Mouse (Mus musculus) mesoderm, embryonic 11.5 days (tissue): ENCODE data around the gene D16Ertd472e.
"Not testable (repeated sequence)": the region's sequence is repeated elsewhere in the genome, so short reads cannot be mapped to it uniquely, and the experiment has no call there.

Experiments used
- DNase-seq: peaks from one replicate; pipeline ENCODE4 v3.0.0-alpha.2; 2012; ENCODE audit warnings: low read depth, low spot score

D16Ertd472e gene

DNA sequence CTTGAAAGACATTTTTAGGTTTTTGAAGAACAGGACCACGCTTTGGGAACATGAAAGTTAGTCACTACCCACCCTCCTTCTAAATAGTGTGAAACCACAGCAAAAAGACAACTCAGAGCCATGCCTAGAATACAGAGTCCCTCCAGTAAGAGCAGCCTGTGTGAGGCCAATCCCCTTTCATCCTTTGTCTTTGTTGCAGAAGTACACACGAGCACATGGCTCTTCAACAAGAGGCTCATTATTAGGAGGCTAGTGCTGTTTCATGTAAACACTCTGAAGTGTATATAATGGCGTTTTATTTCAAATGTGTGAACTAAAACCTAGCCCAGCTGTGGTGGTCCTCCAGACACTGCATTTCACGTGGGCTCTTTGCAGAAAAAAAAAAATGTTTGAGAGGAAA lies 3.5 kb downstream of the D16Ertd472e start:
- no peak for DNase-seq

DNA sequence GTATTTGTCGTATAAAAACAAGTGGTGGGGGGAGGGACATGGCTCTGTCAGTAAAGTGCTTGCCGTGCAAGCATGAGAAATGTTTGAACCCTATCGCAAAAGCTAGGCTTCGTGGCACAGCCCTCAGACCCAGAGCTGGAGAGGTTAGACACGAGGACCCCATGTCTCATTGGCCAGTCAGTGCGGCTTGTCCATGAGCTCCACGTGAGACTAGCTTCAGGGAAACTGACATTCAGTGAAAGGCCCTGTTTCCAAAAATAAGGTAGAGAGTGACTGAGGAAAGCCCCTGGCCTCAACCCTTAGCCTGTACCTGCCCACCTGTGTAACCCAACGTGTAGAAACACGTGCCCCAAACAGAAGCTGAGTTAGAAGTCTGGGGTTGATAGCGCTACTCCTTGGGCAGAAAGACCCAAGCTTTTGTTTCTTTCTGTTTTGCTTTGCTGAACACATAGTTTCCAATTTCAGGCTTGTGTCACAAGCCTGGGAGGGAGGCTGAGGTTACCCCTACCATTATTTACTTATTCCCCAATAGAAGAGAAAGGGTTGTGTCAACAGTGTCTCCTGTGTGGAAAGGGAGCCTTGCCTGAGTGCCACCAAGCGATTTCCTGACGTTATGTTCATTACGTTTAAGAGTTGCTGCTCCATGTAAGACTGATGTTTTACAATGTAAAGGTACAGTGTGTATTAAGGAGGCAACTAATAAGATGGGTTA lies 12.2 kb downstream of the D16Ertd472e start:
- no peak for DNase-seq

DNA sequence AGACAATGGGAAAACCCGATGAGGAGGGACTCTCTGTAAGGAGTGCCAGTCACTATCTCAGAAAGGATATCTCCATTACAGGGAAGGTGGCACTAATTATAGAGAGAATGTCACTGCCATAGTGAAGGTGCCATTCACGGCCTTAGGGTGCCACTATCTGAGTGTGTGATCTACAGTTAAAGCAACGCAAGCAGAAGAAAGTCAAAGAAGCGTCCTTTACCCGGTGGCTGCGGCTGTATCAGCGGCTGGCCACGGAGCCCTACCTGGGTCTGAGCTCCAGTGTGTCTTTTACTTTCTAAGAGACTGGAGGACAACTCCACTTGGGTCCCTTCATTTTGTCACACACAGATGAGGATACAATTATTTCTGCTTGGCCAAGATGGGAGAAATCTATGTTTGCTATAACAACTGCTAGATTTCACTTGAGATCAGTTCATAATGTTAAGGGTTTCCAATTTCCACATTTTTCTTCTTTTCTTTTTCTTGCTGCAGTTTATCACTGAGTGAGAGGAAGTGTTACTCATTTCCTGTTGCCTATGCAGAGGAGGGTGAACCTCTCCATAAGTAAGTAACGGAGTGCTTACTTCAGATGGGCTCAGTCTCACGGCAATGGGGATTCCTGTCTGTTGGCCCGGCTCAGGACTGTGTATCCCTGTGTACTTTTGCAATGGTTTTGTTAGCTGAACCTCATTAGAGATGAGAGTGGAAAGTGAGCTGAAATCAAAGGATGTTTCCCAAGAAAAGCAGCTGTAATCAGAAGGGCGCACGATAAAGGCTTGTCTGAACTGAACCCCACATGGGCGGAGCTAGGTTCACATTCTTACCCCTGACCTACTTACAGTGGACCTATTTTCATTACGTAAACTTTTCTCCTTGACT lies 13.2 kb downstream of the D16Ertd472e start:
- no peak for DNase-seq

DNA sequence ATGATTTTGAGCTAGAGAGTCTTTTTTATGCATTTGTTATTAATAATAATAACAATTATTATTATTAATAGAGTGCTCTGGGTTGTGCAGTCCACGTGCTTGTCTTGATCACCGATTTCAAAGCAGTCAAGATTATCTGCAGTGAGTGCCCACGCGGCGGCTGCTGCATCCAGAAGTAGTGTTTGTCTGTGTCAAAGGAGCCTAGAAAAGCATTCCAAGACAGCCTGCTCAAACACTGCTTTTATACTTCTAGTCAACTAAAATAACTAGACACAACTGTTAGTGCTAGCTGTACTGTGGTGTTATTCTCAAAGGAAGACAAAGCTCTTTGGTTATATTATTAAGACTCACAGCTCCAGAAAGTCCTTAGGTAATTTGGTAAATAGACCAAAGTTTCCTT lies 15.9 kb downstream of the D16Ertd472e start:
- DNase-seq: no peak

DNA sequence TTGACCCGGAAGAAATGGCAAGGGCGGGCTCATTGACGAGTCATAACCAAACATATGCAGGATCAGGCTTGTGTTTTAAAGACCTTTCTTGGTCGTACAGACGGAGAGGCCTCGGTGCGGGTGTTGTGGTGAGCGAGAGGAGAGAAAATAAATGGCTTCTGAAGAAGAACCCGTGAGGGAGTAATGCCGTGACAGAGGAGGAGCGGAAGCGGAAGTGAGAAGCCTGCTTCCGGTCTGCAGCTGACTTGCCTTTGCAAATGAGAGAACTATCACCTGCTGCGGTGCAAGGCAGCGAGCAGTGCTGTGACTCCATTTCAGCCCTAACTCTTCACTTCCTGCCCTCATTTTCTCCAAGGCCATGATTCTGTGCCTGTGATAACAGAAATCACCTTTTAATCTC lies 16.4 kb downstream of the D16Ertd472e start:
- DNase-seq: no peak

GRCm38 (mm10) chr16:78557573-78557972 lies 18.9 kb downstream of the D16Ertd472e start:
- no peak for DNase-seq

DNA sequence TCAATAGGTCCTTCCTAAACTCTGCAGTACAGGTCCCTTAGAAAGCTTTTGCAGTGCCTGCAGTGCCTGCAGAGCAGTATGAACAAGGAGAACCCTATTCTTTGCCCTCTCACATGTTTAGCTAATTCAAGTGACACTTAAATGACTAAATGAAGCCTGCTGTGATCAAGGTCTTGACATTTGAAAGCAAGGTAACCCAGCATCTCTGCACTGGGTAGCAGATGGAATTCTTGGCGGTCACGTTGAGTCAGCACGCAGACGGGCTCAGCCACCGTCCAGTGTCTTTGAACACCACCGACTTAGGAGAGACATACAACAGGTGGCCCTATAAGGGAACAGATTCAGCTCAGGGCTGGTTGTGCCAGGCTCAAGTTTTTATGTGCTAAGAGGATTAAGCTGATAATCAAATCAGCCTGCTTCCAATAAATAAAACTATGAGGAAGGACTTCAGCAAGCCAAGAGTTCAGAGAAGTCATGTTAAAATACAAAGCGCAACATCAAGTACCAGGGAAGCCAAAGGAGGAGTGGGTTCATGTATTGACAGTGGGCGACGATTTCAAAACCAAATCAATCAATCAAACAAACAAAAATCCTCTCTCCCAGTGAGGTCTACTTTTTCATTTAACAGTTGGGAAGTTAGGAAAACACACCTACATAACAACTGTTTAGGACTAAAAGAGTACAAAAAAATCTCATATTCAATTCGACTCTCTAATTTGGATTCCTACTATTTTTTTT lies 21.4 kb downstream of the D16Ertd472e start:
- DNase-seq: no peak

GRCm38 (mm10) chr16:78547367-78547766 lies 29.1 kb downstream of the D16Ertd472e start:
- no peak for DNase-seq

DNA sequence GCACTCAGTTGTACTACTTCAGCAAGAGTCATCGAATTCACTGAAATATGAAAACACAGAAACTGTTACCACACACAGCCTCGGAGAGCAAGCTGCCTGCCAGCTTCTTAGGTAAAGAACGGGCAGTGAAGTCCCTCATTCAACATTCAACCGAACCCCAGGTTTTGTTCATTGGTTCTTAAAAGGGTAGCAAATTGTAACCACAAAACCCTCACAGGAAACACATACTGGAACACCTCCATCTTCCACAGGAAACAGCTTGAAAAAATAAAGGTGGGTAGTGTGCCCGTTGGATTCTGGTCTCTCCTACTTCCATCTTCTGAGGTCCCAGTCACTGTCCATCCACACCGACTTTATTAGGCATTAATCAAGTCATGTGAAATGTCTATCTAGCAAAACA lies 30.0 kb downstream of the D16Ertd472e start:
- no peak for DNase-seq

DNA sequence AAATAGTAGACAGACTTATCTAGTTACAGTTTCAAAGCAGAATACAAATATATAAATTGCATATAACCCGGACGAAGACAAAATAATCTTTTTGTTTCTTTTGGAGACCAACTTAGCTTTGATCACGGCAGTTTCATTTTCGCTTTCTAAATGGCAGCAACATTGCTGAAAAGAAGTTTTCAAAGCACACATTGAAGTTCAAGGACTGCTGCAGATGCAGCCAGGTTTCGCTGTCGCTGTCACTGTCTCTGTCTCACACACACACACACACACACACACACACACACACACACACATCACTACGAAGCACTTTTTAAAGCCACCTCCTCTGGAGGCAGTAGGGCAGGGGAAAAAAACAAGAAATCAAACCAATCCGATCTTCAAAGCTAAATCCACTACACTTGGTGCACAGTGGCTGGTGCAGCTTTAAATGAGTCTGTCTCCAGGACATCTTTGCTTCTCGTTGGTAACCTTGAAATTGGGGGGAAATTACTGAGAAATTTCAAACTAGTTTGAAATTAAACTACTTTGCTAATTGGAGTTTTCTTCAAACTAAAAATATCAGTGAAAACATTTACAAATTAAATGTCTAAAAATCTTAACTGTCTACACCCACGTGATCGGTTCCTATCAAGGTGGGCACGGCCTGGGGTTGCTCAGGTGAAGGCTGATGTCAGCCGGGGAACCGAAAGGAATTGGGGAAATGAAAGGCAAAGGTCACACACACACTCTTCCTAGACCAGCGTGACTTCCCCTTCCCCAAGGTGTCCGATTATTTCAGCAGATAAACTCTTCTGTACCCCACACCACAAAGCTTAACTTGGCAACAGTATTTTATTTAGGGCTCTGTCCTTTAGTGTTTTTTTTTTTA lies 35.9 kb downstream of the D16Ertd472e start:
- DNase-seq: no peak

GRCm38 (mm10) chr16:78537798-78538422 lies 38.6 kb downstream of the D16Ertd472e start:
- no peak for DNase-seq

DNA sequence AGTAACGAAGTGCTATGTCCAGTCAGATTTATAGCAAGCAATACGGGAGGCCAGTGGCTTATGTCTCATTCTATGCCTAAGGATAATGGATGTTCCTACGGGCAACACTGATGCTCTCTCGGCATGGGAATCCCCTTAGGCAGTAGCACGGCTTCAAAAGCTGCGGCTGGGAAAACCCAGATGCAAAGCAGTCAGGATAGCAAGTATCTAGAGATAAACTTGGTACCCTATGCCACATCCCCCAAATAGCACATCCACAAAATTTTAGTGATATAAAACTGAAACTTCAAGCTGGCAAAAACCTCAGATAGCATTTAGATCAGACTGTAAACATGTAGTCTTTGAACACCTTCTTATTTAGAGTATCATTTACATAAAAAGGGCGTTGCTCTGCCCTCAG lies 39.2 kb downstream of the D16Ertd472e start:
- no peak for DNase-seq

GRCm38 (mm10) chr16:78534468-78534867 lies 42.0 kb downstream of the D16Ertd472e start:
- no peak for DNase-seq

- DNase-seq: no peak
Observed at GRCm38 (mm10) chr16:78531957-78532605, 44.4 kb downstream of the D16Ertd472e start.

- DNase-seq: no peak
Observed at GRCm38 (mm10) chr16:78522974-78523373, 53.5 kb downstream of the D16Ertd472e start.

DNA sequence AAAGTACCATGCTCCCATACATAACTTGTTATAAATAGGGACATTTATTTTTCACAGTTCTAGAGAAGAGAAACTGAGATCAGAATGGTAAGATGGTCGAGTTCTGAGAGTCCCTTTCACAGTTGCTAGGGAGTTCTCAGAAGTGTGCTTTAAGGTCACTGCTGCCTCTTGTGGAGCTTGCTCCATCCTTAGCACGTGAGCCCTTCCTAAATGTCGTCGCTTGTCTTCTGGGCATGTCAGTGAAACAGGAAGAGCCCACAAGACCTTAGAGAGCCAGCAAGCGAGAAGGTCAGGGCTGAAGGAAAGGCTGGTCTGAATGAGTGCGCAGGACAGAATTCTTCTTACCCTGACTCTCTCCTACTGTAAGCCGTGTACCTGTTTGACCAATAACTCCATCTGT lies 57.8 kb downstream of the D16Ertd472e start:
- DNase-seq: no peak

DNA sequence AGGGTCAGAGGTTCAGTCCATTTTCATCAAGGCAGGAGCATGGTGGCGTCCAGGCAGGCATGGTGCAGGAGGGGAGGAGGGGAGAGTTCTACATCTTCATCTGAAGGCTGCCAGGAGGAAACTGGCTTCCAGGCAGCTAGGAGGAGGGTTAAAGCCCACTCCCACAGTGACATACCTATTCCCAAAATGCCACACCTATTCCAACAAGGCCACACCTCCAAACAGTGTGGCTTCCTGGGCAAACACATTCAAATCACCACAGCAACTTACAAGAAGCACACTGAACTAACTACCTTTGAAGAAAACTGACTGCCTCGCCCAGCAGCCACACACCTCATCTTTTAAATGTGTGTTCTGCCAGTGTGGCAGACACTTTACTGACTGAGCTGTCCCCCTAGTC lies 59.3 kb downstream of the D16Ertd472e start:
- DNase-seq: no peak

- no peak for DNase-seq
Observed at GRCm38 (mm10) chr16:78511526-78511925, 65.0 kb downstream of the D16Ertd472e start.

- DNase-seq: no peak
Observed at GRCm38 (mm10) chr16:78502492-78502891, 74.0 kb downstream of the D16Ertd472e start.

DNA sequence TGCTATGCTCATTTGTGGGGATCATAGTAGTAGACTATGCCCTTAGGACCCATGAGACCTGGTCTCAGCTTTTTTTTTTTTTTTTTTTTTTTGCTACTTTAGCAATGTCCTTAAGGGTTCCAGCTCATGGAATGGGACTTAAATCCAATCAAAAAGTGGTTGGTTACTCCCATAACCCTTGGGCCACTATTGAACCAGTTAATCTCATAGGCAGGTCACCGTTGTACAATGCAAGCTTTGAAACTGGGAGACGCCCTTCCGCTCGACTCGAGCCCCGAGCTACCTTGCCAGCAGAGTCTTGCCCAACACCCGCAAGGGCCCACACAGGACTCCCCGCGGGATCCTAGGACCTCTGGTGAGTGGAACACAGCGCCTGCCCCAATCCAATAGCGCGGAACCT lies 83.8 kb downstream of the D16Ertd472e start:
- not testable (repeated sequence) for DNase-seq
